Mouse (Mus musculus): ENCODE data around the gene Cerk.
"Not testable (repeated sequence)": the region's sequence is repeated elsewhere in the genome, so short reads cannot be mapped to it uniquely, and the experiment has no call there.

DNA sequence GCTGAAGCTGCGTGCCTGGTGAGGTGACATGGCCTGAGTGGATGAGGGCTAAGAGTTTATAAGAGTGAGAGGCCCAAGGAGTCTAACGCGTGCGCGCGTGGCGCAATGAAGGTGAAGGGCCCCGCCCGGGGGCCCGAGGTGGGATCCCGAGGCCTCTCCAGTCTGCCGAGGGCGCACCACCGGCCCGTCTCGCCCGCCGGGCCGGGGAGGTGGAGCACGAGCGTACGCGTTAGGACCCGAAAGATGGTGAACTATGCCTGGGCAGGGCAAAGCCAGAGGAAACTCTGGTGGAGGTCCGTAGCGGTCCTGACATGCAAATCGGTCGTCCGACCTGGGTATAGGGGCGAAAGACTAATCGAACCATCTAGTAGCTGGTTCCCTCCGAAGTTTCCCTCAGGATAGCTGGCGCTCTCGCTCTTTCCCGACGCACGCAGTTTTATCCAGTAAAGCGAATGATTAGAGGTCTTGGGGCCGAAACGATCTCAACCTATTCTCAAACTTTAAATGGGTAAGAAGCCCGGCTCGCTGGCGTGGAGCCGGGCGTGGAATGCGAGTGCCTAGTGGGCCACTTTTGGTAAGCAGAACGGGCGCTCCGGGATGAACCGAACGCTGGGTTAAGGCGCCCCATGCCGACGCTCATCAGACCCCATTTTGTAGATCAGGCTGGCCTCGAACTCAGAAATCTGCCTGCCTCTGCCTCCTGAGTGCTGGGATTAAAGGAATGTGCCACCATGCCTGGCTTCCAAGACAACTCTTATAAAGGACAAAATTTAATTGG lies 8.9 kb upstream of the Cerk start:
- not testable (repeated sequence) for TF ChIP-seq CTCF (IDR thresholded peaks at IDR 0.05; ENCODE audit: insufficient read depth, low read length); POLR2A (IDR thresholded peaks at IDR 0.05; ENCODE audit: borderline replicate concordance, extremely low read depth, low read depth, low read length)

All from lung, adult 2 months (tissue).